11 mouse cellular contexts compared by ENCODE assay signal in genomic region chr2:124684481-124684901, GRCm38 (mm10).
DNase-seq lines count a peak whose midpoint lies in the region; ATAC-seq and TF ChIP-seq lines count a peak whose summit lies in the region.
"Had no signal": no experiment of that assay in that cellular context is flagged by ENCODE, and none has a peak within 500 bp of the region (broad histone marks: within the 10 kb centered on the region; RNA-seq: fewer than 3 reads in every experiment).

No protein-coding gene starts in this region.

- H3K4me3 ChIP-seq in kidney, postnatal 0 days (replicated peaks; ENCODE audit: low read depth, low read length) = no peak overlapping the region
- H3K4me3 ChIP-seq: embryonic facial prominence, embryonic 15.5 days; limb, embryonic 10.5 days had no signal

- H3K27ac ChIP-seq in kidney, postnatal 0 days = no peak overlapping the region
- H3K27ac ChIP-seq: embryonic facial prominence, embryonic 15.5 days; limb, embryonic 10.5 days had no signal

- TF ChIP-seq CTCF in kidney, postnatal 0 days (IDR thresholded peaks at IDR 0.05; ENCODE audit: low read depth) = no peak

- no peak for ATAC-seq in kidney, postnatal 0 days (replicated peaks; ENCODE audit: low FRiP score, low read depth)
- ATAC-seq in erythroid progenitor cell, adult 5-6 weeks (replicated peaks; ENCODE audit: low FRiP score, poor library complexity, severe bottlenecking) = no peak

- no peak overlapping the region for H3K9ac ChIP-seq in kidney, postnatal 0 days (ENCODE audit: low read depth, low read length)
- H3K9ac ChIP-seq: embryonic facial prominence, embryonic 15.5 days had no signal

- H3K27me3 ChIP-seq in kidney, postnatal 0 days (ENCODE audit: insufficient read depth, low read length) = no peaks in the 10 kb centered on the region
- H3K27me3 ChIP-seq: embryonic facial prominence, embryonic 15.5 days had no signal

- H3K9me3 ChIP-seq in kidney, postnatal 0 days (replicated peaks; ENCODE audit: low read length) = no peaks in the 10 kb centered on the region
- H3K9me3 ChIP-seq: embryonic facial prominence, embryonic 15.5 days; limb, embryonic 10.5 days had no signal

- H3K4me1 ChIP-seq in kidney, postnatal 0 days (replicated peaks; ENCODE audit: insufficient read depth, low read length) = no peaks in the 10 kb centered on the region
- H3K4me1 ChIP-seq: embryonic facial prominence, embryonic 15.5 days; limb, embryonic 10.5 days had no signal

- no peaks in the 10 kb centered on the region for H3K36me3 ChIP-seq in kidney, postnatal 0 days (ENCODE audit: insufficient read depth, low read length)
- H3K36me3 ChIP-seq: embryonic facial prominence, embryonic 15.5 days; limb, embryonic 10.5 days had no signal

- peak; percentile 31 for DNase-seq in kidney, postnatal 0 days (ENCODE audit: low spot score)
- DNase-seq in kidney, adult 18-20 months = no peak
- peak; percentile 48 for DNase-seq in 3134 (ENCODE audit: extremely low read depth, insufficient read length, low spot score)
- DNase-seq in brain, adult 2 months (ENCODE audit: low read depth, low spot score) = peak; percentile 61
- peak; percentile 38 for DNase-seq in heart, postnatal 4 days
- DNase-seq in adrenal gland, adult 18-20 months (ENCODE audit: low spot score in 2 of 2) = no peak
- DNase-seq in cerebellum, postnatal 10 days = no peak
- DNase-seq: cerebellum, adult 9-10 months had no signal

- H3K4me2 ChIP-seq in kidney, postnatal 0 days (ENCODE audit: low read length) = no peak overlapping the region
- H3K4me2 ChIP-seq: embryonic facial prominence, embryonic 15.5 days had no signal

- 64% methylated on average over 5 of the region's 5 CpGs for WGBS in kidney, postnatal 0 days

Comparison
In these comparisons a context has a peak if more than half of its experiments do, and no peak if none do; other contexts are left out.
1. DNase-seq: peak in kidney, postnatal 0 days (single experiment), 3134 (single experiment), brain, adult 2 months (single experiment) and heart, postnatal 4 days (single experiment); none in kidney, adult 18-20 months (single experiment), adrenal gland, adult 18-20 months (0 of 2) and cerebellum, postnatal 10 days (0 of 2).